Mouse (Mus musculus): ENCODE results near the gene Camkk2.

Gene Camkk2

DNA sequence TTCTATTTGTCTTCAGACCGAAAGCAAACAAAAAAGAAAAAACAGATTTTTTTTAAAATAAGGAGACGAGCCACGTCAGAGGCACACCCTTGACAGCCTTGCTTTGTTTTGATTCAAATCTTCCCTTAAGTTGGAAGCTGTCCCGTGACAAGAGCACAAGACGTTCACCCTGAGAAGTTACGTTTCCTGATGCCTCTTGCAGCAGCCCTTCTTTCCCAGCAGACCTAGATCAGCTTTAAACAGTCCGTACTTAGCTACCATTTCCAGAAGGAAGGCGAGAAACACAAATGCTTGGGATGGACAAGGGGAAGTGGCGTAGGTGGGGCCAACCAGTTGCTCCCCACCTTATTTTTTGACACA lies 80.5 kb downstream of the Camkk2 start:
- DNase-seq (ENCODE audit: low spot score), result no peak

DNA sequence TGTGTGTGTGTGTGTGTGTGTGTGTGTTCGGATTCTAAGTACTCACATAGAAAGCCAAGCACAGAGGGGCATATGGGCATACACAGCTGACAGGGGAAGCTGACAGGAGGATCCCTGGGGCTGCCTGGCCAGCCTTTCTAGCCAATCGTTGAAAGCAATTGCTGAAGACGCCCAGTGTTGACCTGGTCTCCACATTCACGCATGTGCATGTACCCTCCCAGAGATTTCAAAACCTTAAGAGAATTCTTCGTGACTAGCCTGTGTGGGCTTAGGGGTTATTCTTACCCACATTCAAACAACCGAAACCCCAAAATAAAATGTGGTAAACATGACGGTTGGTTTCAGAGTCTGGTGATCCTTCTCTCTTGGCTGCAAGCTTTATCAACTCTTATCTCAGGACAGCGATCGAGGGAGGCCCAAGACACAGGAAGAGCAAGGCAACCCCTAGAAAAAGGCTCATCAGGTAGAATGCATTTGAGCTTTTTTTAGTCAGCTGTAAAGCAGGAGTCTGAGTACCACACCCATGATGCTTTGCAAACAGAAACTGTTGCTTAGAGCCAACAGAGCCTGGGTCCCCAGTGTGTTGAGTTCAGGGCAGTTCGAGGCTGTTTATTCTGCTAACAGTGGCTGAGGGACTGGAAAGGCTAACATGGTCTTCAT lies 81.0 kb downstream of the Camkk2 start:
- peak; percentile 71 for DNase-seq (ENCODE audit: low spot score)

DNA sequence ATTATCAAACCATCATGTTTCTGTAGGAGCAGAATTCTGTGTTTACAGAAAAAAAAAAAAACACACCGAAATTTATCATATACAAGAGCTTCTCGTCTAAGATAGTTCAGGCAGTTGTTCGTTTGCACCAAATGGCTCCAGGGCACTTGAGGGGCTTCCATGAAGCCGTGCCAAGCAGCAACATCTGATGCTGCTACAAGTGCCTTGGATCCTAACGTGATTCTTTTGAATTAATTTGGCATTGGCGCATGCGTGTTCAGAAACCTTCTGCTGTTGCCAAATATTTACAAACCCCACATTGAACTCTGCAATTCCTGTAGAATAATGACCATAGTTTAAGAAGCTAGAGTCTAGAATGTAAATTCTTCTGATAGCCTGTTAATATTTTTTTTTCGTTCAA lies 83.7 kb downstream of the Camkk2 start:
- no peak for DNase-seq (ENCODE audit: low spot score)

DNA sequence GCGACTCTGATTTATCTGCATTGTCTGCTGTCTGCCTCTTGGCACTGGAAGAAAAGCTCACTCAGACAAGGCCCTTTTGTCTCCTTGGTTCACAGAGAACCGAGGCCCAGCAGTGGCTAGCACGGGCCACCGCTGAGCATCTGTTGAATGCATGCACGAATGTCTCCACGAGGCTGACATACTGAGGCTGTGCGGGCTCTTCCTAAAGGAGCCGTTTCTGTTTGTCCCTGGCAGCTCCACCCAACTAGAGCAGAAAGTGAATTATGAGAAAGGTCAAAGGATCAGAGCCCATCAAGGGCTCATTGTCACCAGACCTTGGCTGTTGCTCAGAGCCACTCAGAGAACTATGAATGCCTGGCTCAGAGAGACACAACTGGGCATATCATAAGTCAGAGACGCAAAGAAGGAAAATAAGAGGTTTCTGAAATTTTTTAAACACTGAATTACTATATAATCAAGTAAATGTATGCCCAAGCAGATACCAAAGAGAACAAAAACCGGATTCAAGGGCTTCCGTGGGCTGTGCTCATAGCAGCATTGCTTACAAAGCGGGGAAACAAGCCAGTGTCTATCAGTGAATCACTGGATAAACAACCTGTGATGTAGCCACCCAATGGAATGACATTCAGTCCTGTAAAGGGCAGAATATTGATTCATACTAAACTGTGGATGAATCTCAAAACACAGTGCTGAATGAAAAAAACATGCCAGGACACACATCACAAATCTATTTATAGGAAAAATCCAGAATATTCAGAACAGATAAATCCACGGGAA lies 85.6 kb downstream of the Camkk2 start:
- peak; percentile 43 for DNase-seq (ENCODE audit: low spot score)

DNA sequence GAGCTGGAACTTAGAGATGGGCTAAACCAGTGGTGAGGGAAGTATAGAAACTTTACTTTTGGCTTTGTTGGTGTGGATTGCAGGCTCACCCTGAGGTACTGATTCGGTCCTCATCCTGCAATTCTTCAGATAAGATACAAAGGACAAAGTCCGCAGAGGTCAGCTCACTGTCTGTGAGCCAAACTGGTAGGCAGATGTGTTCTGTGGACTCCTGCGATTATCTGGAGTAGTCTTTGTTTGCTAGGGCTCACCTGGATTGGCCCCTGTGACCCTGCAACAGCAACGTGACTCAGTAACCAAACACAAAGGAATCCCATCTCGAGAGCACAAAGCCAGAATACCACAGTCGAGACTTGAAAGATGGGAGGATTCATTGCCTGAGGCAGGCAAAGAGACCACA lies 88.7 kb downstream of the Camkk2 start:
- peak; percentile 84 for DNase-seq (ENCODE audit: low spot score)

DNA sequence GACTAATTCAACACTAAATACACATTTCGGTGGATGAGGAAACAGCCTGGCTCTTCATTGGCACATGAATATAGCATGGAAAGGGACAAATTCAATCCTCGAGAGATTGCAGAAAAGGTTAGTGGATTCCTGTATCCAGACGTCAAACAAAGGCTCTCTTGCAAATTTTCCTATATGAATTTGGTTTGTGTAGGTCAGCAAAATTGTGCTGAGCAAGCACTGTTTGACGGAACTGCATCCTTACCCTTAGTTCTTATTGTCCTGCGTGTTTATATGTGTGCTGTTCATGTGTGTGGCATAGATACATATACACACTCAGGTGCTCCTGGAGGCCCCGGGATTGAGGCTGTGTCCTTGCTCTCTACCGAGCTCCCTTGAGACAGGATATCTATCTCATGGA lies 90.1 kb downstream of the Camkk2 start:
- DNase-seq (ENCODE audit: low spot score), result no peak

DNA sequence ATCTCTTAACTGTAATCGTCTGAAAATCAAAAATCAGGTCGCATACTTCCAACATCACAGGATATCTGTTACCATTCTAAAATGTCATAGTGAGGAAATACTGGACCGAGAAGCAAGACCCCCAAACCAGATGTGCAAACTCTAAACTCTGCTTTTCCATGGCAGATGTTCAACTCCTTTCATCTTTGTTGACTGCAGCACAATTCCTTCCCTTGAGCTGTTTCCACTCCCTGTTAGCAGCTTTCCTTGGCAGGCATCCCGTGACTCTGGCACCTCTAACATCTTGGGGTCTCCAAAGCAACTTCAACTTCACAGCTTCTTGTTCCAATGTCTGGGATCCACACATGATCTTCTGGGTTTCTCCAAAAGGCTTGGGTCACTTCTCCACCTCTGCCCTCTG lies 91.8 kb downstream of the Camkk2 start:
- DNase-seq (ENCODE audit: low spot score), result no peak

DNA sequence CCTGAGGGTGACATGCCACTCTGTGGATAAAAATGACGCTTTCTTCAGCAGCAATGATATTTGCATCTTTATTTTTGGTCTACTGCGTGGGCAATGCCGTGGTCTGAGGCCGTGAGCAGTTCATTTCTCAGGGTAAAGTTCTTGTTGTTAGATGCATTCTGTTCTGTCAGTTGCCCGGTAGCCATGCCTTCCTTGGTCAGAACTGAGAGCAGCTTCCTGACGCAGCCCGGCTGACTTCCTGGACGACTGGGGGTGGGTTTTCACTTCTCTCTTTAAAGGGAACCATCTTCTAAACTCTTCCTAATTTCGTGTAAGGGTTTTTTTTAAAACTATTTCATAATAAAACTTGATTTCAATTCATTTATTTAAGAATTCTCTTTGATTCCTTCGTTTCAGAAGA lies 95.3 kb downstream of the Camkk2 start:
- DNase-seq (ENCODE audit: low spot score), result no peak

DNA sequence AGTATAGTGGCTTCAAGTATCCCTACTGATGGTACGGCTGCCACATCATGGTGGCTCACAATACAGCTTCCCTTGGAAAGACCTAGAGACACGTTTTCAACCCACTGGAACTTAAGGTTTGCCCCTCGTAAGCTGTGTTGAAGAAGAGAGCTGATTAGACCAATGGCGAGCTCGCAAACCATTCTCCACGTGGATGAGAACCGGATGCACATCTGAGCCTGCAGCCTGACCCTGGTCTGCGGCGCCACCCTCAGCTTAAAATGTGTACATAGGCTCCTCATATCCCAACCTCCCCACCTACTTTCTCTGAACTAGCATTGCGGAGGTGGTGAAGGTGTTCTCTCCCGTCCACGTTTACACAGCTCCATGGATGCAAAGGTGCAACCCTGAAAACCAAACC lies 97.9 kb downstream of the Camkk2 start:
- no peak for DNase-seq (ENCODE audit: low spot score)

Measured in yolk sac, embryonic 10.5 days (tissue).